ENCODE assay signal across 10 mouse cellular contexts in the genomic region with DNA sequence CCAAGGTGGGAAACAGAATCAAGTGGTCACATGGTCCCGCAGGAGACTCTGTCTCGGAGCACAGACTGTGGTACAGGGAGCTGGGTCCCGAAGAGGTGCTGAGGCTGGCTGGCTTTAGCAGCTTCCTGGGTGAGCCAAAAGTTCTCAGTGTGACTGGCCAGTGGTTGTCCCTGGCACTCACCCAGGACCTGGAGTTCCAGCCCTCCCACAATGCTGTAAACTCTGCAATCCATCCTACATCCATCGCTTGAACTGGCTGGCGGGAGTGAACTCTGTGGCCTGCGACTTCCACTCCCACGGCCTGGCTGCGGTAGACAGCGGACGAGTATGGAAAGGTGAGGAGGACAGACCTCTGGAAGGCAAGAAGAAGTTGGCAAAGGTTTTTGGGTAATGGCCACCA. TPM values are rescaled to one million over a fixed set of nuclear protein-coding genes. Genes with fewer than 3 reads are reported as not detected.
A peak's percentile ranks its signal among the peaks of the same experiment; 100 is the strongest.
DNase-seq lines count a peak whose midpoint lies in the region; ATAC-seq and TF ChIP-seq lines count a peak whose summit lies in the region.
"Had no signal": no experiment of that assay in that cellular context is flagged by ENCODE, and none has a peak within 500 bp of the region (broad histone marks: within the 10 kb centered on the region; RNA-seq: fewer than 3 reads in every experiment).

No protein-coding gene starts in this region.

- intact Hi-C loops in heart, postnatal 36 days (cut with DNase I) = no loop called here

- H3K36me3 ChIP-seq in midbrain, embryonic 13.5 days = no peaks in the 10 kb centered on the region
- H3K36me3 ChIP-seq: G1E; limb, embryonic 10.5 days had no signal

- no peak overlapping the region for H3K4me2 ChIP-seq in midbrain, embryonic 13.5 days (replicated peaks)

- DNase-seq in layer of hippocampus, adult 2 months (ENCODE audit: low spot score in 2 of 2) = no peak
- DNase-seq in layer of hippocampus, adult 11-12 months (ENCODE audit: low spot score) = no peak
- DNase-seq in adrenal gland, postnatal 36 days = peak; percentile 78 to 79
- peak; percentile 69 to 71 for DNase-seq in heart, postnatal 36 days
- DNase-seq in skeletal muscle tissue, adult 2 months (ENCODE audit: low read depth, low spot score) = peak; percentile 86
- no peak for DNase-seq in embryo, embryonic 11 days
- DNase-seq in thymus, postnatal 0 days (ENCODE audit: low spot score) = no peak

- ATAC-seq in midbrain, embryonic 13.5 days = no peak

- 92% methylated on average over 10 of the region's 10 CpGs for WGBS in midbrain, embryonic 13.5 days

- no peak overlapping the region for H3K4me3 ChIP-seq in layer of hippocampus, adult 2 months
- H3K4me3 ChIP-seq in midbrain, embryonic 13.5 days (replicated peaks) = no peak overlapping the region
- H3K4me3 ChIP-seq: limb, embryonic 10.5 days had no signal

- H3K9me3 ChIP-seq in midbrain, embryonic 13.5 days = no peaks in the 10 kb centered on the region
- H3K9me3 ChIP-seq: G1E; limb, embryonic 10.5 days had no signal

- no peak overlapping the region for H3K9ac ChIP-seq in midbrain, embryonic 13.5 days (replicated peaks)

- no peak for TF ChIP-seq CTCF in layer of hippocampus, adult 2 months (conservative IDR thresholded peaks at IDR 0.05)

- H3K27ac ChIP-seq in layer of hippocampus, adult 2 months = peak overlapping the region; percentile 64; the same call in 1 of the 2 replicates
- no peak overlapping the region for H3K27ac ChIP-seq in midbrain, embryonic 13.5 days
- H3K27ac ChIP-seq: limb, embryonic 10.5 days had no signal

- peaks cover 24% of the 10 kb centered on the region for H3K4me1 ChIP-seq in midbrain, embryonic 13.5 days (replicated peaks)

- no peaks in the 10 kb centered on the region for H3K27me3 ChIP-seq in midbrain, embryonic 13.5 days

RNA-seq across cellular contexts. Expression of a gene that starts 11.4 kb away (rescaled TPM):
- total RNA-seq in layer of hippocampus, adult 2 months (2021) = 100 to 1,000 TPM; 226 to 239 TPM
- 100 to 1,000 TPM; 132 to 163 TPM for total RNA-seq in adrenal gland, postnatal 36 days (2021)
- 10 to 100 TPM; 67.9 to 75.2 TPM for total RNA-seq in heart, postnatal 36 days (2021)
- polyA plus RNA-seq in midbrain, embryonic 13.5 days (2015; fragmentation: Nextera tagmentation; extraction: Ambion mirVana) = 62.4 and 67.0 TPM in 2 replicates
- polyA plus RNA-seq in thymus, postnatal 0 days (2015; fragmentation: Nextera tagmentation; extraction: Ambion mirVana) = 35.9 and 37.7 TPM in 2 replicates

Comparison
In these comparisons a context has a peak if more than half of its experiments do, and no peak if none do; other contexts are left out.
1. DNase-seq: peak in adrenal gland, postnatal 36 days (2 of 2), heart, postnatal 36 days (2 of 2) and skeletal muscle tissue, adult 2 months (single experiment); none in layer of hippocampus, adult 2 months (0 of 2), layer of hippocampus, adult 11-12 months (single experiment), embryo, embryonic 11 days (single experiment) and thymus, postnatal 0 days (single experiment).